Mouse (Mus musculus): Measurements from ENCODE around the gene Bsdc1. TPM values are rescaled to one million over a fixed set of nuclear protein-coding genes. Genes with fewer than 3 reads are reported as not detected.

Gene Bsdc1
- 20.3 and 31.5 TPM in 2 replicates for polyA plus RNA-seq (2012; rRNA removed)

GRCm38 (mm10) chr4:129461183-129461960 is at the start of gene Bsdc1:
Gene Bsdc1 (plus strand): TSS chr4:129461581.
- no peak for TF ChIP-seq CTCF (IDR thresholded peaks at IDR 0.05; ENCODE audit: extremely low read depth, insufficient read depth, insufficient read length, insufficient replicate concordance)
- peak; percentile 74; the same call in 1 of the 2 replicates for TF ChIP-seq POLR2A (IDR thresholded peaks at IDR 0.05; ENCODE audit: low read depth, low read length)
- under 1% methylated on average over 46 of the region's 46 CpGs for WGBS
- peaks cover 10% of the 10 kb centered on the region for H3K36me3 ChIP-seq (ENCODE audit: control insufficient read depth, insufficient read depth, low read length)
- H3K4me3 ChIP-seq (ENCODE audit: extremely low read depth, insufficient read depth, insufficient read length): peak within 1 kb of the TSS; percentile 79
- no peaks in the 10 kb centered on the region for H3K27me3 ChIP-seq (ENCODE audit: control insufficient read depth, insufficient read depth, low read length)
- H3K27ac ChIP-seq (ENCODE audit: insufficient read depth, low read length): peak within 1 kb of the TSS; percentile 72
- no peaks in the 10 kb centered on the region; the same call in 1 of the 2 replicates for H3K4me1 ChIP-seq (ENCODE audit: control insufficient read depth, insufficient read depth, insufficient read length)
- peak; percentile 100 for DNase-seq (ENCODE audit: low read depth in 1 of 2, low spot score in 2 of 2)

- Histone ChIP-seq H3K36me3 (ENCODE audit: control insufficient read depth, insufficient read depth, low read length) (no peaks in the 10 kb centered on the region), H3K27ac (ENCODE audit: insufficient read depth, low read length) (no peak overlapping the region), H3K4me1 (ENCODE audit: control insufficient read depth, insufficient read depth, insufficient read length) (no peaks in the 10 kb centered on the region), H3K27me3 (ENCODE audit: control insufficient read depth, insufficient read depth, low read length) (no peaks in the 10 kb centered on the region), H3K4me3 (ENCODE audit: extremely low read depth, insufficient read depth, insufficient read length) (no peak overlapping the region)
- WGBS: 92% methylated on average over 5 of the region's 5 CpGs
- no peak for DNase-seq (ENCODE audit: low read depth in 1 of 2, low spot score in 2 of 2)
- TF ChIP-seq POLR2A (IDR thresholded peaks at IDR 0.05; ENCODE audit: low read depth, low read length) (no peak), CTCF (IDR thresholded peaks at IDR 0.05; ENCODE audit: extremely low read depth, insufficient read depth, insufficient read length, insufficient replicate concordance) (no peak)
These were observed 45.5 kb upstream of the Bsdc1 start for GRCm38 (mm10) chr4:129415892-129416291.

- H3K4me3 ChIP-seq (ENCODE audit: extremely low read depth, insufficient read depth, insufficient read length): no peak overlapping the region
- TF ChIP-seq CTCF (IDR thresholded peaks at IDR 0.05; ENCODE audit: extremely low read depth, insufficient read depth, insufficient read length, insufficient replicate concordance) (no peak), POLR2A (IDR thresholded peaks at IDR 0.05; ENCODE audit: low read depth, low read length) (no peak)
- no peaks in the 10 kb centered on the region for H3K27me3 ChIP-seq (ENCODE audit: control insufficient read depth, insufficient read depth, low read length)
- H3K27ac ChIP-seq (ENCODE audit: insufficient read depth, low read length): no peak overlapping the region
- no peaks in the 10 kb centered on the region for H3K36me3 ChIP-seq (ENCODE audit: control insufficient read depth, insufficient read depth, low read length)
- H3K4me1 ChIP-seq (ENCODE audit: control insufficient read depth, insufficient read depth, insufficient read length): no peaks in the 10 kb centered on the region
- DNase-seq (ENCODE audit: low read depth in 1 of 2, low spot score in 2 of 2): no peak
- 77% methylated on average over 5 of the region's 5 CpGs for WGBS
These were observed 44.9 kb upstream of the Bsdc1 start for GRCm38 (mm10) chr4:129416478-129416877.

GRCm38 (mm10) chr4:129418321-129418720 is 43.1 kb upstream of the Bsdc1 start:
- TF ChIP-seq CTCF (IDR thresholded peaks at IDR 0.05; ENCODE audit: extremely low read depth, insufficient read depth, insufficient read length, insufficient replicate concordance): no peak
- no peak for TF ChIP-seq POLR2A (IDR thresholded peaks at IDR 0.05; ENCODE audit: low read depth, low read length)
- H3K36me3 ChIP-seq (ENCODE audit: control insufficient read depth, insufficient read depth, low read length): no peaks in the 10 kb centered on the region
- H3K27me3 ChIP-seq (ENCODE audit: control insufficient read depth, insufficient read depth, low read length): no peaks in the 10 kb centered on the region
- H3K4me3 ChIP-seq (ENCODE audit: extremely low read depth, insufficient read depth, insufficient read length): no peak overlapping the region
- 89% methylated on average over 5 of the region's 5 CpGs for WGBS
- no peak overlapping the region for H3K27ac ChIP-seq (ENCODE audit: insufficient read depth, low read length)
- no peaks in the 10 kb centered on the region for H3K4me1 ChIP-seq (ENCODE audit: control insufficient read depth, insufficient read depth, insufficient read length)
- no peak for DNase-seq (ENCODE audit: low read depth in 1 of 2, low spot score in 2 of 2)

- no peak within 1 kb of the TSS for H3K4me3 ChIP-seq (ENCODE audit: extremely low read depth, insufficient read depth, insufficient read length)
- no peak for DNase-seq (ENCODE audit: low read depth in 1 of 2, low spot score in 2 of 2)
- WGBS: 14% methylated on average over 33 of the region's 33 CpGs
- TF ChIP-seq POLR2A (IDR thresholded peaks at IDR 0.05; ENCODE audit: low read depth, low read length) (no peak), CTCF (IDR thresholded peaks at IDR 0.05; ENCODE audit: extremely low read depth, insufficient read depth, insufficient read length, insufficient replicate concordance) (no peak)
- H3K4me1 ChIP-seq (ENCODE audit: control insufficient read depth, insufficient read depth, insufficient read length): no peaks in the 10 kb centered on the region
- no peaks in the 10 kb centered on the region for H3K36me3 ChIP-seq (ENCODE audit: control insufficient read depth, insufficient read depth, low read length)
- H3K27me3 ChIP-seq (ENCODE audit: control insufficient read depth, insufficient read depth, low read length): peaks cover 18% of the 10 kb centered on the region
- H3K27ac ChIP-seq (ENCODE audit: insufficient read depth, low read length): no peak within 1 kb of the TSS
These were observed 20.9 kb upstream of the Bsdc1 start, which contains the start of gene Zbtb8b for GRCm38 (mm10) chr4:129440340-129441063. Gene Zbtb8b (minus strand): TSS chr4:129440853.

GRCm38 (mm10) chr4:129441145-129441544 is 20.2 kb upstream of the Bsdc1 start:
- TF ChIP-seq POLR2A (IDR thresholded peaks at IDR 0.05; ENCODE audit: low read depth, low read length): no peak
- no peak for TF ChIP-seq CTCF (IDR thresholded peaks at IDR 0.05; ENCODE audit: extremely low read depth, insufficient read depth, insufficient read length, insufficient replicate concordance)
- H3K27ac ChIP-seq (ENCODE audit: insufficient read depth, low read length): no peak overlapping the region
- no peak for DNase-seq (ENCODE audit: low read depth in 1 of 2, low spot score in 2 of 2)
- WGBS: 37% methylated on average over 6 of the region's 6 CpGs
- no peaks in the 10 kb centered on the region for H3K4me1 ChIP-seq (ENCODE audit: control insufficient read depth, insufficient read depth, insufficient read length)
- H3K27me3 ChIP-seq (ENCODE audit: control insufficient read depth, insufficient read depth, low read length): peaks cover 18% of the 10 kb centered on the region
- no peak overlapping the region for H3K4me3 ChIP-seq (ENCODE audit: extremely low read depth, insufficient read depth, insufficient read length)
- no peaks in the 10 kb centered on the region for H3K36me3 ChIP-seq (ENCODE audit: control insufficient read depth, insufficient read depth, low read length)
